Mouse (Mus musculus) liver, embryonic 16.5 days (tissue): ENCODE measurements around the gene Dok5. TPM values are rescaled to one million over a fixed set of nuclear protein-coding genes. Genes with fewer than 3 reads are reported as not detected.
A peak's percentile ranks its signal among the peaks of the same experiment; 100 is the strongest.

Experiments
- ATAC-seq: fragments of 200-750 bp; cut with Nextera tagmentation; 2 replicates; pipeline ENCODE4 v1.8.0; 2017; ENCODE audit warnings: low read depth, mild to moderate bottlenecking, moderate number of reproducible peaks, moderate library complexity
- H3K27ac ChIP-seq: fragments of 300-500 bp; sonication (generic); 2 replicates; pipeline ENCODE4 v1.5.1; 2014; ENCODE audit warnings: mild to moderate bottlenecking, low read length
- H3K27me3 ChIP-seq: fragments of 300-500 bp; sonication (generic); 2 replicates; pipeline ENCODE4 v1.6.1; 2014; ENCODE audit warnings: low read depth, low read length, mixed read lengths; ENCODE audit not compliant: control insufficient read depth, insufficient read depth
- H3K36me3 ChIP-seq: fragments of 300-500 bp; sonication (generic); 2 replicates; pipeline ENCODE4 v1.6.1; 2014; ENCODE audit warnings: mild to moderate bottlenecking; ENCODE audit not compliant: control insufficient read depth, insufficient read depth
- H3K4me1 ChIP-seq: fragments of 300-500 bp; sonication (generic); 2 replicates; pipeline ENCODE4 v1.6.1; 2014; ENCODE audit warnings: low read depth, low read length, mixed read lengths; ENCODE audit not compliant: control insufficient read depth
- H3K4me2 ChIP-seq: fragments of 300-500 bp; sonication (generic); 2 replicates; pipeline ENCODE4 v1.6.1; 2014; ENCODE audit warnings: low read depth, low read length, mixed read lengths
- H3K4me3 ChIP-seq: fragments of 300-500 bp; sonication (generic); 2 replicates; pipeline ENCODE4 v1.5.1; 2014; ENCODE audit warnings: low read depth, mild to moderate bottlenecking, low read length
- H3K9ac ChIP-seq: fragments of 300-500 bp; sonication (generic); 2 replicates; pipeline ENCODE4 v1.6.1; 2014; ENCODE audit warnings: low read depth, low read length
- H3K9me3 ChIP-seq: fragments of 300-500 bp; sonication (generic); replicated peaks from 2 replicates; pipeline ENCODE4 v1.6.1; 2016; ENCODE audit warnings: low read length; ENCODE audit not compliant: control insufficient read depth
- WGBS: fragments of 180-500 bp; shearing (Covaris S2); extraction: QIAGEN DNeasy Blood & Tissue Kit; methylation state at CpG from one replicate; pipeline ENCODE4 v1.1.7; 2014; ENCODE audit not compliant: insufficient replicate concordance; 5-methylcytosine and 5-hydroxymethylcytosine counted together
- polyA plus RNA-seq: library from polyadenylated mRNA; unstranded; fragments of >200 nt; fragmentation: Nextera tagmentation; extraction: Ambion mirVana; gene quantifications from 2 replicates; pipeline ENCODE4 v1.2.1, GENCODE M21; 2015

Dok5 gene
- polyA plus RNA-seq = 0.33 and 0.58 TPM in 2 replicates

DNA sequence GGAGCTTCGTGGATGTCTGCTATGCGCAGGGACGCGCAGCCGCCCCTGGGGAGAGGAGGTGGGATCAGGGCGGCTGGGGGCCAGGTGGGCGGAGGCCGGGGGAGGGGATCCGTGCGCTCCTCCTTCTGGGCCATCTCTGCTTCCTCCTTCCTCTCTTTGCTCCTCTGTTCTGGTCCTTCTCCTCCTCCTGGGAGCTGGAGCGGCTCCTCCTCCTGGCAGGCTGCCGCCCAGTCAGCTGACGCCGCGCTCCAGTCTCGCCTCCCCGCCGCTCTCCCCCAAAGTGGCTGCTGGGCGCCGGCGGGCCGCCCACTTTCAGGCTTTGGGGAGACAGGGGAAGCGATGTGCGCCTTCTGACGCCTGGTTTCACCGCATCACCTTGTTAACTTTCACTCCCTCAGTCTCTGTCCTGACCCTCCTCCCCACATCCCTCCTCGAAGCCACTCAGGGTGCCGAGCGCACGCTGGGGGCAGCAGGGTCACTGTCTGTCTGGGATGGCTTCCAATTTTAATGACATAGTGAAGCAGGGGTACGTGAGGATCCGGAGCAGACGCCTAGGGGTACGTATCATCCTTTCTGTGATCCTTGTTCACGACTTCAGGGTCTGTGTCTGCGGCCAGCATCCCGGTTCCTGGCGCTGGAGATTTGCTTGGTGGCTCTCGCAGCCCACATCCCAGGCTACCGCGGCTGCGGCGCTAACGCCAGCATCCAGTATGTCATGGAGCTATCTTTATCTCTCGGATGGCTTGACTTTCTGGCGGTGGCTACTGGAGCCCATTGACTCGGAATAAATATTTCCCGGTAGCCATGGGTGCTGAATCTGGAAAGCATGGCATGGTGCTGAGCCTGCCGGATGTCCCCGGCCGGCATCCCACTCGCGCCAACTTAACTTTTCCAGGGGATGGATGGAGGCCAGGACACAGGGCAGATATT, at the start of gene Dok5:
Dok5 (plus strand) TSS at position 176 of the 930 bp plus-strand sequence.
- Histone ChIP-seq H3K27ac (no peak within 1 kb of the TSS), H3K27me3 (peaks cover 20% of the 10 kb centered on the region), H3K4me1 (no peaks in the 10 kb centered on the region), H3K36me3 (no peaks in the 10 kb centered on the region), H3K4me3 (0 out of 2 replicates have a peak within 1 kb of the TSS, but pooled peaks have one; percentile 4), H3K9ac (no peak within 1 kb of the TSS), H3K4me2 (peak within 1 kb of the TSS; percentile 16; the same call in 1 of the 2 replicates), H3K9me3 (no peaks in the 10 kb centered on the region)
- ATAC-seq = no peak
- 3% methylated on average over 52 of the region's 53 CpGs for WGBS

DNA sequence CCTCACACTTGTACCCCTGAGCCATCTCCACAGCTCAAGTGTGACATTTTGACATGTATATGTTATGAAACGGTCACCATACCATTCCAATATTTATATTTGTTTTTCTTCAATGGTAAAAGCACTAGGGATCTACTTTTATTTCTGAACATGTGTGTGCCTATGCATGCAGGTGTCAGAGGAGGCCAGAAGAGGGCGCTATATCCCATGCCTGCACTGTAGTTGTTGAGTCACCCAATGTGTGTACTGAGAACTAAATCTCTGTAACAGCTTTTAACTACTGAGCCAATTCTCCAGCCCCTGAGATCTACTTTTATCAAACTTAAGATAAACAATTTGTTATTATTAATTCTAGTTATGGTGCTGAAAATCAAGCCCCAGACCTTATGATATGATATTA, 48.2 kb upstream of the Dok5 start:
- no peak for ATAC-seq
- no peak overlapping the region for H3K4me3 ChIP-seq
- no peak overlapping the region for H3K27ac ChIP-seq
- no peak overlapping the region for H3K4me2 ChIP-seq
- H3K27me3 ChIP-seq = no peaks in the 10 kb centered on the region
- no peaks in the 10 kb centered on the region for H3K36me3 ChIP-seq
- no peaks in the 10 kb centered on the region for H3K4me1 ChIP-seq
- no peak overlapping the region for H3K9ac ChIP-seq
- 56% methylated on average over 2 of the region's 2 CpGs for WGBS
- no peaks in the 10 kb centered on the region; the same call in none of the 2 replicates for H3K9me3 ChIP-seq

DNA sequence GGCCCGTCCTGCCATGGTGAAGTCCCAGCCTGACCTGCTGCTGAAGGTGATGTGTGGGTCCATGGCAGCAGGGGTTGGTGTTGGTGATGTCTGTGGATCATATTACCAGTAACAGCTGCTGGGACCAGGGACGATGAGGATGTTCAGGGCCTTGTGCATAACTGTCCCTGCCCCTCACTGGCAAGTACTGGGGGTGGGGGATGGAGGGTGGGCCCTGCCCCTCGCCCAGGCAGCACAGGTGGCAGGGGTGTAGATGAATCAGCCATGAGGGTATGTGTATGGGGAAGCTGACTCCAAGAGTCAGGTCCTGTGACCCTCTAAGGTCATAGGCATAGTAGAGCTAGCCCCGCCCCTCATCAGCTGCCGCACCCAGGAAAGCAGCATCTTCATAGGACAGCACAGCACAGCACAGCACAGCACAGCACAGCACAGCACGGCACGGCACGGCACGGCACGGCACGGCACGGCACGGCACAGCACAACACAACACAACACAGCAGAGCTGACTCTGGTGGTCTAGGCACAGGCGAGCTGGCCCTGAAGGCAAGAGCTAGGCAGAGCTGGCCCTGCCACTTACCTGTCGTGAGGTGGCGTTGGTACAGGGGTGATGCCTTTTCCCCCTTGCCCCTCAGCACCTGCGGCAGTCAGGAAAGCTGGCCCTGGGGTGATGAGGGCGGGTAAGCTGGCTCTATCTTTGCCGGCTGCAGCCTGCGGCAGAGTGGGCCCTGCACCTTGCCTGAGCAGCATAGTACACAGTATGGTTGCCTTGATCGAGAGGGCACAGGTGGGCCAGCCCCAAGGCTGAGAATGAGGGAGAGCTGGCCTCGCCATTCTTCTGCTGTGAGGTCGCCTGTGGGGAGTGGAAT, 36.3 kb upstream of the Dok5 start:
- 68% methylated on average over 23 of the region's 23 CpGs for WGBS
- Histone ChIP-seq H3K9ac (no peak overlapping the region), H3K36me3 (no peaks in the 10 kb centered on the region), H3K9me3 (no peaks in the 10 kb centered on the region; the same call in 1 of the 2 replicates), H3K4me2 (no peak overlapping the region), H3K27me3 (no peaks in the 10 kb centered on the region), H3K27ac (no peak overlapping the region), H3K4me3 (no peak overlapping the region), H3K4me1 (no peaks in the 10 kb centered on the region)
- no peak for ATAC-seq

DNA sequence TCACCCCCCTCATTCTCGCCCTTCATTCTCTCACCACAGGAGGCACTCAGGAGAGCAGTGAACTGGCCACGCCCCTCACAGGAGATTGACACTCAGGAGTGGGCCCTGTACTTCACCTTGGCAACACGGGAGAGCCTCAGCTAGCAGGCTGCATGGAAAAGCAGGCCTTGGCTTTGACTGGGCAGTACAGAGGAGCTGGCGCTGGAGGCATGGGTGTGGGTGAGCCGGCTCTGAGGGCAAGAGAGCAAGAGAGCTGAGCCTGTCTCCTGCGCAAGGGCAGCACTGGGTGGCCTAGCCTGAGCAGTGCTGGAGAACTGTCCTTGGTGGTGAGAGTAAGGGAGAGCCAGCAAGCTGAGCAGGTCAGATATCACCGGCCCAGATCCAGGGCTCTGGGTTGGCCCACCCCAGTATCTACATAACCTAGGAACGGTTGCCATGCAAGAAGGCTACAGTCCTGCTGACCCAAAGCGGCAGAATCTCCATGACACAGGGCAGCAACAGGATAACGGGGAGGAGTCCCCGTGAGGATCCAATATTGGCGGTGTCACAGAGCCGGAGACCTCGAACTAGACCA, 35.6 kb upstream of the Dok5 start:
- ATAC-seq = no peak
- Histone ChIP-seq H3K36me3 (no peaks in the 10 kb centered on the region), H3K27me3 (no peaks in the 10 kb centered on the region), H3K27ac (no peak overlapping the region), H3K4me1 (no peaks in the 10 kb centered on the region), H3K9me3 (no peaks in the 10 kb centered on the region; the same call in 1 of the 2 replicates), H3K4me3 (no peak overlapping the region), H3K4me2 (no peak overlapping the region), H3K9ac (no peak overlapping the region)
- 57% methylated on average over 14 of the region's 14 CpGs for WGBS

DNA sequence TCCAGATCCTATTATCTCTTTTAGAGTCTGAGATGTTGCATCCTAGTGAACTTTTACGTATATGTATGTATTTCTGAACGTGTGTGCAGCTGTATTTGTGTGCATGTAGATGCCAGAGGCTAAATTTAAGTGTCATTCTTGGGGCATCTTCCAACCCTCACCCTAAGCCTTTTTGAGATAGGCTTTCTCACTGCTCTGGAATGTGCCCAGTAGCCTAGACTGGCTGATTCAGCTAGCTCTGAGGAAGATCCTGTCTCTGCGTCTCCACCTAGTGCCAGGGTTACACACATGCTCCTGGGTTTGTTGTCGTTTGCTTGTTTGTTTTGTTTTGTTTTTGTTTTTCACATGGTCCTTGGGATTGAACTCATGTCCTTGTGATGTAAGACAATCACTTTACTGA, 31.1 kb upstream of the Dok5 start:
- WGBS = 60% methylated on average over 4 of the region's 4 CpGs
- no peaks in the 10 kb centered on the region for H3K27me3 ChIP-seq
- no peak overlapping the region for H3K4me3 ChIP-seq
- H3K9ac ChIP-seq = no peak overlapping the region
- H3K9me3 ChIP-seq = no peaks in the 10 kb centered on the region; the same call in 1 of the 2 replicates
- H3K4me1 ChIP-seq = no peaks in the 10 kb centered on the region
- H3K36me3 ChIP-seq = no peaks in the 10 kb centered on the region
- no peak for ATAC-seq
- H3K4me2 ChIP-seq = no peak overlapping the region
- H3K27ac ChIP-seq = no peak overlapping the region

DNA sequence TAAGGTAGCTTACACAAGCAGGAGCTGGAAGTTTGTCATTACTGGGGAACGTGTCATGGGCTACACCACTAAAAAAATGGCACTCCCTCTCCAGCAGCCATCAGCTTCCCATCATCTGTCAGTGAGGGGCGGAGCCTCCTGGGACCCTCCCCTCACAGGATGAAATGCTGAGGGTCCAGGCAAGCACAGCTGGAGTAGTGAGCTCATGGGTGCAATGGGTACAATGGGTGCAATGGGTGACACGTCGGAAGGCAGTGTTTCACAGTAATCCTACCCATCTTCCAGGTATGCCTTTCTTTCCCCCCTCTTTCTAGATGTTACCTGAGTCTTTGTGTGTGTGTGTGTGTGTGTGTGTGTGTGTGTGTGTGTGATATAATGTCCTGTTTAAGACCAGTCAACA, 25.1 kb upstream of the Dok5 start:
- Histone ChIP-seq H3K9ac (no peak overlapping the region), H3K4me1 (no peaks in the 10 kb centered on the region), H3K36me3 (no peaks in the 10 kb centered on the region), H3K4me3 (no peak overlapping the region), H3K4me2 (no peak overlapping the region), H3K27me3 (no peaks in the 10 kb centered on the region), H3K9me3 (no peaks in the 10 kb centered on the region), H3K27ac (no peak overlapping the region)
- ATAC-seq = no peak
- 59% methylated on average over 4 of the region's 4 CpGs for WGBS

DNA sequence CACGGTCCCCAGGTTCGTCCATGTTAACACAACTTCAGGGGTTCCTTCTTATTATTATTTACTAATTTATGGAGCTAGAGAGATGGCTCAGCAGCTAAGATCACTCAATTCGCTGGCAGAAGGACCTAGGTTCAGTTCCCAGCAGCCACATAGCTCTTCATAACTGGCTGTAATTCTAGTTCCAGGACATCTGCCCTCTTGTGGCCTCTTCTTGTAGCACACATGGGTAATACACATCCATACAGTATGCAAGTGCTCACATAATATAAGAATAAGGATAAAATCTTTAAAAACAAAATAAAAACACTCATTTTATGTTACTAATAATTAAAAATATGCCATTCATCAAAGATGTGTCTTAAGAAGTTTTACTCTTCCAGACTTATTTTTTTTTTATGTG, 23.9 kb upstream of the Dok5 start:
- Histone ChIP-seq H3K4me2 (no peak overlapping the region), H3K9ac (no peak overlapping the region), H3K36me3 (no peaks in the 10 kb centered on the region), H3K4me3 (no peak overlapping the region), H3K4me1 (no peaks in the 10 kb centered on the region), H3K27ac (no peak overlapping the region), H3K9me3 (no peaks in the 10 kb centered on the region), H3K27me3 (no peaks in the 10 kb centered on the region)
- no peak for ATAC-seq
- 54% methylated on average over 3 of the region's 3 CpGs for WGBS

DNA sequence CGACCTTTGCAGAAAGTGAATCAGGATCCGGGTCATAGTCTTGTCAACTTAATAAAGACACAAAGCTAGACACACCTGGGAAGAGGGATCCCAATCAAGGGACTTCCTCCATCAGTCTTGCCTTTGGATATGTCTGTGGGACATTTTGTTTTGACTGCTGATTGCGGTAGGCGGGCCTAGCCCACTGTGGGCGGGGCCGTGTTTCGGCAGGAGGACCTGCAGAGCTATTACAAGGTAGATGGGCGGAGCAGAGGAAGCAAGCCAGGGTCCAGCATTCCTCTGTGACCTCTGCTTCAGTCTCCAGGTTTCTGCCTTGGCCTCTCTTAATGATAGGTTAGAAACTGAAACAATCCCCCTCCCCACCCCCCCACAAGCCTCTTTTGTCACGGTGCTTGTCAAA, 22.7 kb upstream of the Dok5 start:
- Histone ChIP-seq H3K4me2 (no peak overlapping the region), H3K4me3 (no peak overlapping the region), H3K27me3 (no peaks in the 10 kb centered on the region), H3K9ac (no peak overlapping the region), H3K36me3 (no peaks in the 10 kb centered on the region), H3K9me3 (no peaks in the 10 kb centered on the region), H3K27ac (no peak overlapping the region), H3K4me1 (no peaks in the 10 kb centered on the region)
- 61% methylated on average over 9 of the region's 9 CpGs for WGBS
- no peak for ATAC-seq
